Mouse (Mus musculus) spleen, adult 18-20 months (tissue): ENCODE results near the gene Krt86.
A peak's percentile ranks its signal among the peaks of the same experiment; 100 is the strongest.

Experiments used
- DNase-seq, 2 experiments: peaks; one replicate each; pipeline ENCODE4 v3.0.0; 2022; ENCODE audit warnings: mixed read lengths in 2 of 2

The Krt86 gene

GRCm38 (mm10) chr15:101472952-101473528, at the start of gene Krt86:
Gene Krt86, plus strand, starts transcription at chr15:101473478.
- no peak for DNase-seq

GRCm38 (mm10) chr15:101424914-101425313, 48.4 kb upstream of the Krt86 start:
- no peak for DNase-seq

- no peak for DNase-seq
Measured at GRCm38 (mm10) chr15:101436611-101437010, 36.7 kb upstream of the Krt86 start.

- DNase-seq: no peak
Measured at GRCm38 (mm10) chr15:101438555-101438954, 34.7 kb upstream of the Krt86 start, which contains the start of gene Krt87. Gene Krt87, minus strand, starts transcription at chr15:101438804.

- no peak for DNase-seq
Measured at GRCm38 (mm10) chr15:101440837-101441236, 32.4 kb upstream of the Krt86 start.

- no peak for DNase-seq
Measured at GRCm38 (mm10) chr15:101446572-101446971, 26.7 kb upstream of the Krt86 start.

- DNase-seq: no peak
Measured at GRCm38 (mm10) chr15:101447444-101447843, 25.8 kb upstream of the Krt86 start, which contains the start of gene Krt88. Gene Krt88, plus strand, starts transcription at chr15:101447744.

GRCm38 (mm10) chr15:101453093-101453736, 20.1 kb upstream of the Krt86 start:
- DNase-seq: peak; percentile 13 to 47

GRCm38 (mm10) chr15:101454774-101455173, 18.5 kb upstream of the Krt86 start:
- DNase-seq: no peak

GRCm38 (mm10) chr15:101455292-101455691, 18.0 kb upstream of the Krt86 start:
- no peak for DNase-seq

GRCm38 (mm10) chr15:101455891-101456290, 17.4 kb upstream of the Krt86 start:
- DNase-seq: no peak

GRCm38 (mm10) chr15:101458361-101458930, 14.8 kb upstream of the Krt86 start:
- DNase-seq: no peak

- no peak for DNase-seq
Measured at GRCm38 (mm10) chr15:101459283-101459682, 14.0 kb upstream of the Krt86 start.

- no peak for DNase-seq
Measured at GRCm38 (mm10) chr15:101463651-101464050, 9.6 kb upstream of the Krt86 start, which contains the start of gene Krt81. Gene Krt81, minus strand, starts transcription at chr15:101463751.

GRCm38 (mm10) chr15:101469093-101469492, 4.2 kb upstream of the Krt86 start:
- DNase-seq: no peak

- peak; percentile 8 to 11 for DNase-seq
Measured at GRCm38 (mm10) chr15:101479007-101479665, 5.9 kb downstream of the Krt86 start.

- no peak for DNase-seq
Measured at GRCm38 (mm10) chr15:101479666-101480060, 6.4 kb downstream of the Krt86 start.

- no peak for DNase-seq
Measured at GRCm38 (mm10) chr15:101482056-101482455, 8.8 kb downstream of the Krt86 start.

- no peak for DNase-seq
Measured at GRCm38 (mm10) chr15:101483646-101484045, 10.4 kb downstream of the Krt86 start.

- no peak for DNase-seq
Measured at GRCm38 (mm10) chr15:101484939-101485338, 11.7 kb downstream of the Krt86 start.

- peak in 1 of 2 experiments; percentile 2 for DNase-seq
Measured at GRCm38 (mm10) chr15:101485911-101486635, 12.8 kb downstream of the Krt86 start.

GRCm38 (mm10) chr15:101491431-101491830, 18.2 kb downstream of the Krt86 start, which contains the start of gene Krt83:
Gene Krt83, minus strand, starts transcription at chr15:101491512.
- DNase-seq: no peak

- DNase-seq: no peak
Measured at GRCm38 (mm10) chr15:101492718-101493117, 19.4 kb downstream of the Krt86 start.
